Mouse (Mus musculus): ENCODE results near the gene Tnpo3. TPM values are rescaled to one million over a fixed set of nuclear protein-coding genes. Genes with fewer than 3 reads are reported as not detected.
A peak's percentile ranks its signal among the peaks of the same experiment; 100 is the strongest.

Gene Tnpo3
- total RNA-seq, 1 experiment from 2014 or later = 60.9 TPM

GRCm38 (mm10) chr6:29527361-29528164 is 82.1 kb downstream of the Tnpo3 start:
- no peak for DNase-seq

DNA sequence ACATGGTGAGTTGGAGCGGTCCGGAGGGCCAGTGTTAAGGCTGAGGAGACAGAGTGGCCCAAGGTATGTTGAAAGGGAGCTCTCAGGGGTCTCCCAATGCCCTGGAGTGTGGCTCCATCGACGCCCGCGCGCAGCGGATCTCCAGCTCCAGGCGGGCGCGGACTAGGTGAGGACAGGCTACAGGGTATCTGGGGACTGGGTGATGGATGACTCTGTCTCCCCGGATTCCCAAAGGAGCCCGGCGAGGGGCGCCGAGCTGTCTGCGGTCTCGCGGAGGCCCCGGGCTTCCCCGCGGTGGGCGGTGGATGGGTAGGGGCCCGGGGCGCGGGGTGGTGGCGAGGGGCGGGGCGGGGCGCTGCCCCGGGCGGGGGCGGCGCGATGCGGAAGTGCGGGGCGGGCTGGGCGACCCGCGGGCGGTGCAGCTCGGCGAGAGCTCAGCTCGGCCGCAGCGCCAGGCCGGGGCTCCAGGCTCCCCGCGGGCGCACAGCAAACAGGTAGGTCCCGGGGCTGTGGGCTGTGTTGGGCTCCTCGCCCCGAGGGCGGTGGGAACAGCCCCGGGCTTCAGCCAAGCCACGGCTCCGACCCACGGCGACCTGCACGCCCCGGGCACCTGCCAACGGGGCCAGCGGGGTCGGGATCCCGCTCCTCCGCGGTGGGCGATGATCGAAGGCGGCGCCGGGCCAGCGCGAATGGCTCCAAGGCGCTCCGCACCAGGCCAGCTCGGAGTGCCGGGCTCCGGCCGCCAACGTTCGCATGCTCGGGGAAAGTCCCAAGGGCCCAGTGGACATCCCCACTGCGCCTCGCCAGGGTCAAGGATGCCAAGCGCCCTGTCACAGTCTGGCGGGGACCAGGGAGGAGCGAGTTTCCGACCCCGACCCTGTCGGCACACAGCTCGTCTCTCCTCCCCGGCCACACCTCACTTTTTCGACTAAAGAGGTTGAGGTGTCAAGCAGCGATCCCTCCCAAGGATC is 83.1 kb downstream of the Tnpo3 start, which contains the start of gene Irf5:
TSS of gene Irf5 (plus strand) at position 345 of the 971 bp plus-strand sequence.
- peak; percentile 44 for DNase-seq

DNA sequence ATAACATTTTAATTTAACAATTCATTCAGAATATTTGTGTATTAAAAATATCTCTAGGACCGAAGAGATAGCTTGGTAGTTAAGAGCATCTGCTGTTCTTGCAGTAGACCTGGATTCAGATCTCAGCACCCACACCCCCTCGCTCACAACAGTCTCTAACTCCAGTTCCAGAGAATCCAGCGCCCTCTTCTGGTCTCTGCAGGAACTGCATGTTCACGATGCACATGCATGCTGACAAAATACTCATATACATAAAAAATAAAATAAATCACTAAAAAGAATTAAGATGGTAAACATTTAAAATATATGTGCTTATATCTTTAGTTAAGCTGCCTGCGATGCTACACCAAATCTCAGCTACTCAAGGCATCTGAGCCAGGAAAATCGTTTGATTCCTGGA is 84.4 kb downstream of the Tnpo3 start:
- DNase-seq = no peak

- no peak for DNase-seq
These were observed 85.6 kb downstream of the Tnpo3 start for GRCm38 (mm10) chr6:29524034-29524489.

DNA sequence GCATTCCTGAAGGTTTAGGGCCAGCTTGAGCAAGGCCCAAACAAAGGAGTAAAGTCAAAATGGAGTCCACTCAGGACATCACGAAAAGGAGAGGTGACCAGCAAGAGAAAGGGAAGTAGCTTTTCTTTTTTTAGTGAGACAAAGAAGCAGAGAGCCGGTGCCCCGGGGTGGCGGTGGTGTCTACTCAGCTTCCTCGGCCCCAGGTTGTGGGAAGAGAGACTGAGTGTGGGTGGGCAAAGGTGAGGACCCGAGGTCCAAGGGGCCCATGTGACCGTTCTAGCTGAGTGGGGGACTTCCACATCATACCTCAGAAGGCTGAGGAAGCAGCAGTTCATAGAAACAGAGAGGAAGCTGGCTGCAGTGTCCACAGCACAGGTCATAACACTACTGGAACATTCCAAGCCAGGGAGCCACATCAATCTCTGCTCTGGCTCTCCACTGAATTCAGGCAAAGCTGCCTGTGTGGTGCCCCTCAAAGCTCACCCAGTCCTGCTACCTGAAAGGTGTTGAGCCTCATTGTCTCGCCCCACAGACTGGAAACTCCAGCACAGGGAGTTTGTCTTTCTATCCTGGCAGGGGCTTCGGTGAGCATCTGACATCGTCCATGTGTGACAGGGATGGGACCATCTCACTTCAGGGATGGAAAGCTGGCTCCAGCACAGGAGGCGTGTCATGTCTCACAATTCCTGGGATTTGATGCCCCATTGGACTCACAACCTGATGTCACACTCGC is 86.2 kb downstream of the Tnpo3 start:
- DNase-seq = no peak

DNA sequence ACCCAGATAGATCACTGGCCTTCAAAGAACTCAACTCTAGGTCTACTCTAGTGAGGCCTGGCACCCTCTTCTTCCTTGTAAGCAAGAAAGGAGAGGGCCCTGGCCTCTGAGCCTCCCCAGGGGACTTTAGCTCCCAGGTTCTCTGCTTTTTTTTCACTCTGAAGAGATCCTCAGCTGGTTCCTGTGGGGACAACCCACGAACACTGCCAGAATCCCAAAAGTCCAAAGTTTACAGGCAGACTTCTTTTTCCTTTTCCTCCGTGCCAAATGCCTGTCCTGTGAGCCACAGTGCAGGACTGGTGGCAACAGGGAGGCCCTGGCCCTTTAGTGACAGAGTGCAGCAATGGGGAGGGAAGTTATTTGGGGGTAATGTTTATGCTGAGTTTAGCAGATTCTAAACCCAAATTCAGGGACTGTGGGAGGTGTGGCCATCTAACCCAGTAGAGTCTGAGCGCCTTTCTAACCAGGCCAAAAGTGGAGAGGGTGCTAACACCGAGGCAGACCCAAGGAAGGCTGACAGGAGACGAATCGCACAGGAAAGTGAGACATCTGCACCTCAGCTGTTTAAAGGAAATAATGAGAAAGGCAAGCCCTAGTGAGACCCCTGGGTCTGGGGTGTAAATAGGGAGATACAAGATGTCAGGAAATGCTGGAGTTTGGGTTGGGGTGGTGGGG is 86.9 kb downstream of the Tnpo3 start:
- DNase-seq = no peak

GRCm38 (mm10) chr6:29517139-29517538 is 92.5 kb downstream of the Tnpo3 start:
- peak; percentile 79 for DNase-seq

GRCm38 (mm10) chr6:29513284-29513683 is 96.4 kb downstream of the Tnpo3 start:
- peak; percentile 37 for DNase-seq

DNA sequence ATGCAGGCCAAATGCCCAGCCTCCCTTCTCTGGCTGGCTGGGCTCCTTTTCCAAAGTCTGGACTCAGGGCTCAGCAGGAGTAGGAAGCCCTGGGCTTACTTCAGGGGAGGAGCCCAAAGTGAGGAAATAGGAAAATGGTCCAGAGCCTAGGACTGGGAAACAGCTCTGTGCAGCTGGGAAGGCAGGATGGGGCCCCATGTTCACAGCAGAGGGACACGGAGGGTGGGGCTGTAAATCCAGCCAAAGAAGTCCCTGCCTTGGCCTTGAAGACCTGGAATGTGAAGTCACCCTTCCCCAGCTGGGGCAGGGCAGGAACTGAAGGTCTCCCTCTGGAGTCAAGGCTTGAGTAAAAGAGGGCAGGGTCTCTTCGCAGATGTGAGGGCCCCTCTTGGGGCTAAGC is 100.6 kb downstream of the Tnpo3 start:
- DNase-seq = no peak

DNA sequence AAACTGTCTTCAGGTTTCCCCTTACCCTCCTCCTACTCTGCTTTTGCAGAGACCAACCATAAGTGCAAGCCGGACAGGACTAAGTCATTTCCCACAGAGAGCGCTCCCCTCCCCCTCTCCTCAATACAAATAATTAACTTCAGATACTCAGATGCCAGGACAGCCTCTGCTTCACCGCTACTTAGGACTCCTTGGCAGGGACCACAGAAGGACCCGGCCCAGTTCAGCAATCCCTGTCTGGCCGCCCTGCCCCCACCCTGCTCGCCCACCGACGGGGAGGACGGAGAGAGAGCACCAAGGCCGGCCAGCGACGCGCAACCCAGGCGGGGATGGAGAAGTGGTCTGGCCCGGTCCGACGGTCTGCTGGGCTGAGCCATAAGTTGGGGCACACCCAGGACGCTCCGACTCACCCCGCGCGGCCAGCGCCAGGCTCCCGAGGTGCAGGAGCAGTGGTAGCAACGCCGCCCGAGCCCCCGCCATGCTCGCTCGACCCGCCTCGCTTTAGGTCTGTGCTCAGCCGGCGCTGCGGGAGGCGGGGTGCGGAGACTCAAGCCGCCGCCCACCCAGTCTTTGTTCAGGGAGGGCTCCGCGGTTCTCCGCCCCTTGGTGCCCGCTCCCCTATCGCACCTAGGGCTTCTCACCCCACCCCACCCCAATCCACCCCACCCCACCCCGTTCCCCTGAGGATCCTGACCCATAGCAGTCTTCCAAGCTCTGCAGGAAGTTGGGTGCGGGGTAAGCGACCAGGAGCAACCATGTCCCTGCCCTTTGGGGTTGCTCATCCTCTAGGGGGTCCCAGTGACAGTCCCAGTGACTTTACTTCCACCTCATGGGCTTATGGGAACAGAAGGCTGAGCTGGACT is 102.0 kb downstream of the Tnpo3 start, which contains the start of gene Kcp:
TSS of gene Kcp (minus strand) at position 506 of the 863 bp plus-strand sequence.
- DNase-seq = peak; percentile 21

GRCm38 (mm10) chr6:29506834-29507233 is 102.9 kb downstream of the Tnpo3 start:
- DNase-seq = no peak

DNA sequence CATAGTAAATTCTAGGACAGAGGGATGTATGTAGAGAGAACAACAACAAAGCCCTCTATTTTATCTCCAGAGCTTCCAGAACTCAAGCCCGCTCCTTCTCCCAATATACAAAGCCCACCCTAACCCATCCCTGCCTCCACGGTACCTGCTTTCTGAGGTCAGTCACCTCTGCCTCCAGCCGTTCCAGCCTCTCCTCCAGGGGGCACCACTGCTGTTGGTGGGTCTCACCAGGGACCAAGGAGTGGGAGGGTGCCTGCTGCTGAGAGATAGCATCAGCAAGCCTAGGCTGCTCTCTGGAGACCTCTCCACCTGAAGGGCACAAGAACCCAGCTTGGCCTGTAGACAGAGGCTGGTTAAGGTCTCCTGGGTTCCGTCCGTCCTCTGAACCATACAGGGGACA is 104.2 kb downstream of the Tnpo3 start:
- DNase-seq = no peak

GRCm38 (mm10) chr6:29501599-29501998 is 108.1 kb downstream of the Tnpo3 start:
- DNase-seq = no peak

DNA sequence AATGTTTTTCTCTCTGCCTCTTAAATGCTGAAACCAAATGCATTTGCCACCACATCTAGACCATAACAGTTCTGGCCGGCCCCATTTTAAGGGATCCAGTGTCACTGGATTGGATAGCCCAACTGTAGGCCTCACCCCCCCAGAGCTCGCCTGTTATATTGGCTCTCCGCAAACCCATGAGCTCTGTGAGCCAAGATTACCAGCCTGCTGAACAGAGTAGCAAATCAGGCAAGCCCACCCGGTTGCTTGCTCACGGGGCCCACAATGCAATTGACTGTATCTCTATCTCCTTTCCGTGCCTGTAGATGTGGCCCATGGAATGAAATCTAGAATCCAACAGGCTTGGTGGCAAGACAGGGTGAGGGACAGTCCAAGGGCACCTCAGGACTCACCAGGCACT is 108.9 kb downstream of the Tnpo3 start:
- DNase-seq = no peak

GRCm38 (mm10) chr6:29500177-29500576 is 109.5 kb downstream of the Tnpo3 start:
- DNase-seq = no peak

DNA sequence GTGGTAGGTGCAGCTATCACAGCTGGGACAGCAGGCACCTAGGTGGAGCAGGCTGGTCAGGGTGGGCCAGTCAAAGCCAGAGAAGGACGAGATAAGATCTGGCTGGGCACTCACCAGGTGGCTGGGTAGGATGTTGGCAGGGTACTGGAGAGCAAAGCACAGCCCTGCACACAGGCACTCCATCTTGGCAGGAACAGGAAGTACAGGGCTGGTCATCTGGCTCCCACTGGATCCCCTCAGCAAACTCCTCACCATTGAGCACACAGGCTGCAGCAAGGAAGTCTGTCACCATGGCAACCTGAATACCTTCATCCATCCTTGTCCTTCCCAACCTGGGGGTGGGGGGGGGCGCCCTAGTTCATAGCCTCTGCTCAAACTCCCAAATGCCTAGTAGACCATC is 111.9 kb downstream of the Tnpo3 start:
- no peak for DNase-seq

- DNase-seq = no peak
These were observed 113.4 kb downstream of the Tnpo3 start for GRCm38 (mm10) chr6:29496270-29496669.

DNA sequence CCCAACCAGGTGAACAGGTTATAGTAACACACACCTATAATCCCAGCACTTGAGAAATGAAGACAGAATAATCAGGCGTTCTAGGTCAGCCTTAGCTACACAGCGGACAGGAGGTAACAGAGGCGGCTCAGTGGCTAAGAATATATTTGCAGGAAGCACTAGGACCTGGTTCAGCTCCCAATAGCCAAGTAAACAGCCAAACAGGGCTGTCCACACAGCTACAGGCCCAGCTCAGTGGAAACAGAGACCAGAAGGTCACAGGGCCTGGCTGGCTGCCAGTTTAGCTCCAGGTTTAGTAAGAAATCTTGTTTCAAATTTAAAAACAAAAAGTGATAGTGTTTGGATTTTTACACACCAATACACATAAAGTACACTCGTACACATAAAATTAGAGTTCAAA is 115.6 kb downstream of the Tnpo3 start:
- peak; percentile 67 for DNase-seq

Data from adrenal gland, postnatal 25 days (tissue).